Mouse (Mus musculus): ENCODE measurements at regions not wholly inside any gene's neighbourhood (a gene's known extent, or its start where the extent isn't known, plus 50 kb on each side); places are given as distances from the start of the nearest gene placed in this dataset.

DNA sequence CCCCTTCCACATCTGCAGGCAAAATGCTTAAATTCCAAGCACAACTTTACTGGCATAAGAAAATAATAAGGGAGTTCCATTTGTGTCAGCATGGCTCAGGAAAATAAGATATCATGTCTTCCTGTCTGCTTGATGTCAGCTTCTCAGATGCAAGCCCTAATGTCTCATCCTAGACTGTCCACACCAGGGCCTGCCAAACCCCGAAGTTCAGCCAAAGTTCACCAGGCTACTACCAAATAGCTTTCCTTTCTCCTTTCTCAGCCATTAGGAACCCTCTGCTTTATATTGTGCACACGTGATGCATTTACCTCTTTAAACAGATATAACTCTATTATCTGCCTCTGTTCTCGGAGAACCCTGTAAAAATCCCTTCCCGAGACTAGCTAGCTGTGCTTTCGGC lies 152.1 kb downstream of the En1 start:
- ATAC-seq (replicated peaks in 1 of 2; ENCODE audit: insufficient read depth in 1 of 2, low FRiP score in 2 of 2, low TSS enrichment in 1 of 2, low read depth in 1 of 2, poor library complexity in 2 of 2, severe bottlenecking in 2 of 2), result no peak

DNA sequence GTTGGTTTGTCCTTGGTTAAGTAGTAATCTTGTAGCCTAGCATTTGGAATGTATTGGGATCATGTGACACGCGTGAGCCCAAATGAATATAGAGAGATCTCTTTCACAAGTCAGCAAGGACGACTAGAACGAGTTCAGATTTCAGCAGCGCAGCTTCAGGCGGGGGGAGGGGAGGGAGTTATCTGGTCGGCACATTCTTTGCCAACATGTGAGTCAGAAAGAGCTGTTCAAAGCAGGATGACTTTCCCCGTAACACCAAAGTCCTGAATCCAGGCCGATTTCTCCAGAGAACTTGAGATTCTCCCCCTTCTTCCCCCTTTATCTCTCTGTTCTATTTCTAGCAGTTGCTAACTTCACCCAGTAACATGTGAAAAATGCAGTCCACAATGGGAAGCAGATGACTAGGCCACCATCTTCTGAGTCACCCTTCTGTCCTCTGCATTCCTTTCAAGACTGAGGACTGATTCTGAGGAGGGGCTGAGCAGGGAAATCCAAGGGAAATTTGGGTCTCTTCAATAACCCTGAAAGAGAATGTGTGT lies 155.1 kb downstream of the En1 start:
- ATAC-seq (replicated peaks in 1 of 2; ENCODE audit: insufficient read depth in 1 of 2, low FRiP score in 2 of 2, low TSS enrichment in 1 of 2, low read depth in 1 of 2, poor library complexity in 2 of 2, severe bottlenecking in 2 of 2), result no peak

DNA sequence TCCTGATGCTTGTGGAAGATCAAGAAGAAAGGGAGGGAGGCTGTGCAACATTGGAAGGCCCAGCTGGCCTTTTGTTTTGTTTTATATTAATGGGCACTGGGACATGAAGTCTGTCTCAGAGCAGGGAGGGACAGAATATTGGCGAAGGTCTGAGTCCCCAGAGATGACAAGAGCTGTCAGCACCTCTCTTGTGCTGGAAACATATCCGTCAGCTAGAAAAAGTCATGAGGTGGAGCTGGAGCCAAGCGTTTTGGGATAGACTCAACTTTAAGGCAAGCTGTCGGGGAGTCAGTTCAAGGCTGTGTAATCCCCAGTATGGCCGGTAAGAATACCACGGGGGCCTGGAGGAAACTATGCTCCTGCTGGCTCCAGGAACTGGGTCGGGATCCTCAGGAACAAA lies 156.0 kb downstream of the En1 start:
- ATAC-seq (replicated peaks in 1 of 2; ENCODE audit: insufficient read depth in 1 of 2, low FRiP score in 2 of 2, low TSS enrichment in 1 of 2, low read depth in 1 of 2, poor library complexity in 2 of 2, severe bottlenecking in 2 of 2), result no peak

- ATAC-seq (replicated peaks in 1 of 2; ENCODE audit: insufficient read depth in 1 of 2, low FRiP score in 2 of 2, low TSS enrichment in 1 of 2, low read depth in 1 of 2, poor library complexity in 2 of 2, severe bottlenecking in 2 of 2), result no peak
These were observed 156.5 kb downstream of the En1 start for GRCm38 (mm10) chr1:120758762-120759161.

DNA sequence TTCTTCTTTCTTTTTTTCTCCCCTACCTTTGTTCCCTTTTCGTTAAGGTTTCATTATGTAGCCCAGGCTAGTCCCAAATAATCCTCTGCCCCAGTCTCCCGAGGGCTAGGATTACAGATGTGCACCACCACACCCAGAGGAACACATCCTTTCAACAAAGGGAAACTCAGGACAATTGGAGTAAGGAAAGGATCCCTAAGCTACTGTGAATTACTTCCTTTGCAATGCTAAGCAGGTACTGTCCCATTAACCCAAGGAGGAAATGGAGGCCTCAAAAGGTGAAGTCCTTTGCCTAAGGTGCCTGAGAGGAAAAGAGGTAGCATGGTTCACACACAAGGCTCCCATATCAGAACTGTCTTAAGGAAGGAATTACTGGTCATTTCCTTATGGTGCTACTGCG lies 157.2 kb downstream of the En1 start:
- ATAC-seq (replicated peaks in 1 of 2; ENCODE audit: insufficient read depth in 1 of 2, low FRiP score in 2 of 2, low TSS enrichment in 1 of 2, low read depth in 1 of 2, poor library complexity in 2 of 2, severe bottlenecking in 2 of 2), result no peak

DNA sequence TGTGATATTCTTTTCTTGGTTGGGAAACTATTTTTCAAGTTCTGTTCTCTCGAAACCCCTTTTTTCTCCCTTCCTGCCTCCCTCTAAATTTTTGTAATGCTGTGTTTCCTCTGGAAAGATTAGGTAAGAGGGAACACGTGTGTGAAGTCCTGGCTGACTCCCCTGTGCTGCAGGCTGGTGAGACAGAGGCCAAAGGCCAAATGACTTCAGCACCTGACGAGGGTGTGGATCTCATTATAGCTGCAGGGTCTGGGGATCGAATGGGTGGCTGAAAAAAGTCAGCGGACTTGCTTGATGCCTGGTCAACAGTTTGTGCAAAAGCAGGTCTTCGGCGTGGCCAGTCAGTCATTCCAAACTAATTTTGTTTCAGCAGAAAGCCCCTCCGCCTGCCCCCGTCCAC lies 159.1 kb downstream of the En1 start:
- ATAC-seq (replicated peaks in 1 of 2; ENCODE audit: insufficient read depth in 1 of 2, low FRiP score in 2 of 2, low TSS enrichment in 1 of 2, low read depth in 1 of 2, poor library complexity in 2 of 2, severe bottlenecking in 2 of 2), result no peak

GRCm38 (mm10) chr1:120762498-120762897 lies 160.3 kb downstream of the En1 start:
- no peak for ATAC-seq (replicated peaks in 1 of 2; ENCODE audit: insufficient read depth in 1 of 2, low FRiP score in 2 of 2, low TSS enrichment in 1 of 2, low read depth in 1 of 2, poor library complexity in 2 of 2, severe bottlenecking in 2 of 2)

- ATAC-seq (replicated peaks in 1 of 2; ENCODE audit: insufficient read depth in 1 of 2, low FRiP score in 2 of 2, low TSS enrichment in 1 of 2, low read depth in 1 of 2, poor library complexity in 2 of 2, severe bottlenecking in 2 of 2), result no peak
These were observed 160.8 kb downstream of the En1 start for GRCm38 (mm10) chr1:120762921-120763595.

DNA sequence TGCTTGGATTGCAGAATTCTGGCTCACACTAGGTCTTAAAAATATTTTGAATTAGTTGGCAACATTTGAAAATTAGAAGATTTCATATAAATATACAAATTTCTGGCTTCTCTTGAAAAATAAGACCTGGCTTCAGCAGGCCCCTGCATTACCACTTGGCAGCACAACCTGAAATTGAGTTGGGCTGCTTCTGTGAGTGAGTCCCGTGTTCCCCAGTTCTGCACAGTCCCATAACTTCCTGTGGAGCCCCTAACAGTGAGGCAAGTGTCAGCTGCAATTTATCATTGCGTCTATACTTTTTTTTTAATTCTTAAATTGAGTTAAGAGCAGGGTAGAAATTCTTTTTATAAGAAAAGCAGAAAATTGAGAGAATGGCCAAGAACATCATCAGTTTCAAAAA lies 164.8 kb downstream of the En1 start:
- ATAC-seq (replicated peaks in 1 of 2; ENCODE audit: insufficient read depth in 1 of 2, low FRiP score in 2 of 2, low TSS enrichment in 1 of 2, low read depth in 1 of 2, poor library complexity in 2 of 2, severe bottlenecking in 2 of 2), result no peak

GRCm38 (mm10) chr1:120771269-120771668 lies 169.1 kb downstream of the En1 start:
- no peak for ATAC-seq (replicated peaks in 1 of 2; ENCODE audit: insufficient read depth in 1 of 2, low FRiP score in 2 of 2, low TSS enrichment in 1 of 2, low read depth in 1 of 2, poor library complexity in 2 of 2, severe bottlenecking in 2 of 2)

- ATAC-seq (replicated peaks in 1 of 2; ENCODE audit: insufficient read depth in 1 of 2, low FRiP score in 2 of 2, low TSS enrichment in 1 of 2, low read depth in 1 of 2, poor library complexity in 2 of 2, severe bottlenecking in 2 of 2), result no peak
These were observed 174.7 kb downstream of the En1 start for GRCm38 (mm10) chr1:120776906-120777305.

DNA sequence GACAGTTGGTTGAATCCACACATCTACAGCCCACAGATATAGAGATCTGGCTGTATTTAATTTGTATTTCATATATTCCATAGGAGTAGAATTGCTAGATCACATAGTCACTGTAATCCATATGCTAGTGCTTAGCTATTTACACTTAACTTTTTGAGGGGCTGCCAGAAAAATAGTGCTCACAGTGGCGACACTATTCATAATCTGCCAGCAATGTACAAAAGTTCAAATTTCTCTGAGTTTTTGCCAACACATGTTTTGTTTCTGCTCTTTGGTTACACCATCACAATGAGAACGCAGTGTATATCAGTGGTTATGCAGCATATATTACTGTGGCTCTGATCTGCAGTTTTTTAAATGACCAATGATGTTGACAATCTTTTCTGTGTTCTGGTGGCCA lies 175.2 kb downstream of the En1 start:
- ATAC-seq (replicated peaks in 1 of 2; ENCODE audit: insufficient read depth in 1 of 2, low FRiP score in 2 of 2, low TSS enrichment in 1 of 2, low read depth in 1 of 2, poor library complexity in 2 of 2, severe bottlenecking in 2 of 2), result no peak

DNA sequence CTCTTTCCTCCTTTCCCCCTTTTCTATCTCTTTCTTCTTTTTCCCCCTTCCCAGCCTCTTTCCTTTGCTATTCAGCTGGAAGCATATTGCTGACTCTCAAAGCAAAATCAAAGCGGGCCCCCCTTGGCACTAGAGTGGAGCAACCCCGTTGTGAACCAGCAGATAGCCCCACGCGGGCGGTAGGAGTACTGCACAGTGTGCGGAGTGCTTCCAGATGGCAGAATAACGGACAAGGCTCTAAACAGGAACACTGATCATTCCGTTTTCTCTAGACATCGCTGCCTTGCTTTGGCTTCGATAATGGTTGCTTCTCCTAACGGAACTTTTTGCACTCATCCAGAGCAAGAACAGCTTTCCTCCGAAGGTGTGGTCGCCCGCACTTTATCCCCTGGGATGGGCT lies 193.0 kb downstream of the En1 start:
- ATAC-seq (replicated peaks in 1 of 2; ENCODE audit: insufficient read depth in 1 of 2, low FRiP score in 2 of 2, low TSS enrichment in 1 of 2, low read depth in 1 of 2, poor library complexity in 2 of 2, severe bottlenecking in 2 of 2), result no peak

GRCm38 (mm10) chr1:120801248-120801979 lies 199.2 kb downstream of the En1 start:
- no peak for ATAC-seq (replicated peaks in 1 of 2; ENCODE audit: insufficient read depth in 1 of 2, low FRiP score in 2 of 2, low TSS enrichment in 1 of 2, low read depth in 1 of 2, poor library complexity in 2 of 2, severe bottlenecking in 2 of 2)

GRCm38 (mm10) chr1:120801980-120802364 lies 199.8 kb downstream of the En1 start:
- ATAC-seq (replicated peaks in 1 of 2; ENCODE audit: insufficient read depth in 1 of 2, low FRiP score in 2 of 2, low TSS enrichment in 1 of 2, low read depth in 1 of 2, poor library complexity in 2 of 2, severe bottlenecking in 2 of 2), result no peak

- no peak for ATAC-seq (replicated peaks in 1 of 2; ENCODE audit: insufficient read depth in 1 of 2, low FRiP score in 2 of 2, low TSS enrichment in 1 of 2, low read depth in 1 of 2, poor library complexity in 2 of 2, severe bottlenecking in 2 of 2)
These were observed 212.2 kb downstream of the En1 start for GRCm38 (mm10) chr1:120814441-120814840.

- ATAC-seq (replicated peaks in 1 of 2; ENCODE audit: insufficient read depth in 1 of 2, low FRiP score in 2 of 2, low TSS enrichment in 1 of 2, low read depth in 1 of 2, poor library complexity in 2 of 2, severe bottlenecking in 2 of 2), result no peak
These were observed 214.1 kb downstream of the En1 start for GRCm38 (mm10) chr1:120816237-120816820.

DNA sequence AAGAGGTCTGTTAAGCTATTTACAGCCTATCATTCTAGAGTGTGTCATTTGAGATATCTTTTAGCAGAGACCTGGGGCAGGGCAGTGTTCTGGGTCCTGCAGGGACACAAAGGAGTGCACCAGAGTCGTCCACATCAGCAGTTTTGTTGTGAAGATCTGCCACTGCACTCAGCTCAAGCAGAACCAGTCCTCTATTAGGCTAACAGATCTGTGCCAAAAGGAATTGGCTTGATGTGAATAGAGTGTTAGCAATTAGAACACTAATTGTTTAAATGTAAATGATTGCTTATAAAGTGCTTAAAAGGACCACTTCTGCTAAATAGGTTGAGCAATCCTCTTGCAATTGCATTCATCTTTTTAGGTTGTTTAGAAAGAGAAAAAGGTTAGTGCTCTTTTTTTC lies 215.3 kb downstream of the En1 start:
- ATAC-seq (replicated peaks in 1 of 2; ENCODE audit: insufficient read depth in 1 of 2, low FRiP score in 2 of 2, low TSS enrichment in 1 of 2, low read depth in 1 of 2, poor library complexity in 2 of 2, severe bottlenecking in 2 of 2), result no peak
